Mouse (Mus musculus): ENCODE measurements around the gene Sfrp4. TPM values are rescaled to one million over a fixed set of nuclear protein-coding genes. Genes with fewer than 3 reads are reported as not detected.
A peak's percentile ranks its signal among the peaks of the same experiment; 100 is the strongest.

The Sfrp4 gene
- total and polyA plus RNA-seq, 2 experiments from 2014 or later, result 2.2 to 3.0 TPM

DNA sequence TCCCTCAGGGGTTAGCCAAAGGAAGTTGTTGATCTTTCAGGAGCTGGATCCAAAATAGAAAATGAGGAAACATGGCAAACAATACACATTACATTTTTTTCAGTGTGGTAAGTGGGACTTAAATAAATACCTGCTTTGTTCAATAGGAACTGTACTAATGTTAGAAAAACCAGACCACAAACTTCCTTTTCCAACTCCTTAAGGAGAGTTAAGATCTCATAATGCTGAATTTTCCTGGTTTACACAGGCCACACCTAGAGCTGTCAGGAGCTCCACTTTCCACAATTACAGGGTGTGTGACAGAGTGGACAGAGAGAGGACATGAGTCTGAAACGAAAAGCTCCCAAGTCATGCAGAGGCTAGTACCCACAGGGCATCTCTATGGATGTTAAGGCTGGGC lies 19.2 kb upstream of the Sfrp4 start:
- Histone ChIP-seq H3K4me3 (ENCODE audit: low read depth, low read length) (no peak overlapping the region), H3K4me1 (ENCODE audit: insufficient read depth) (no peaks in the 10 kb centered on the region), H3K9me3 (ENCODE audit: low read length) (no peaks in the 10 kb centered on the region), H3K9ac (no peak overlapping the region), H3K27ac (ENCODE audit: low read depth, low read length) (no peak overlapping the region), H3K27me3 (ENCODE audit: insufficient read depth, low read length) (no peaks in the 10 kb centered on the region), H3K4me2 (ENCODE audit: low read depth) (no peak overlapping the region), H3K36me3 (ENCODE audit: insufficient read depth) (peaks cover under 1% of the 10 kb centered on the region; the same call in 1 of the 2 replicates)
- ATAC-seq (no peak), DNase-seq (no peak)
- WGBS, result 92% methylated on average over 1 of the region's 1 CpGs
- no peak for TF ChIP-seq CTCF (IDR thresholded peaks at IDR 0.05; ENCODE audit: low read depth)

DNA sequence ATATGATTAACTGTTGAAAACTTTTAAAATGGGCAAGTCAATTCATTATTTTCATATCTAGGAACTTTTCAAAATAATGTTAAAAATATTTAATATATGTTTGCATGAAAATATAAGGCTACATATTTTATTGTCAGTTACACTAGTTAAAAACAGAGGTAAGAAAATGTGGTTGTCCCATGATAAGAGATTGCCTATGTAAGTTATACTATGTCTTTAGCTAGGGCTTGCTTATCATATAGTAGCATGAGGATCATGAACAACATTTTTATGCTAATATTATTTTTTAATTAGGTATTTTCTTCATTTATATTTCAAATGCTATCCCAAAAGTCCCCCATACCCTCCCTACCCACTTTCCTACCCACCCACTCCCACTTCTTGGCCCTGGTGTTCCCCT lies 18.0 kb upstream of the Sfrp4 start:
- H3K27me3 ChIP-seq (ENCODE audit: insufficient read depth, low read length), result no peaks in the 10 kb centered on the region
- no peak overlapping the region for H3K4me2 ChIP-seq (ENCODE audit: low read depth)
- no peak overlapping the region for H3K9ac ChIP-seq
- no peak overlapping the region for H3K4me3 ChIP-seq (ENCODE audit: low read depth, low read length)
- H3K9me3 ChIP-seq (ENCODE audit: low read length), result no peaks in the 10 kb centered on the region
- H3K4me1 ChIP-seq (ENCODE audit: insufficient read depth), result no peaks in the 10 kb centered on the region
- TF ChIP-seq CTCF (IDR thresholded peaks at IDR 0.05; ENCODE audit: low read depth), result no peak
- H3K27ac ChIP-seq (ENCODE audit: low read depth, low read length), result no peak overlapping the region
- ATAC-seq (no peak), DNase-seq (no peak)
- peaks cover 5% of the 10 kb centered on the region; the same call in 1 of the 2 replicates for H3K36me3 ChIP-seq (ENCODE audit: insufficient read depth)

DNA sequence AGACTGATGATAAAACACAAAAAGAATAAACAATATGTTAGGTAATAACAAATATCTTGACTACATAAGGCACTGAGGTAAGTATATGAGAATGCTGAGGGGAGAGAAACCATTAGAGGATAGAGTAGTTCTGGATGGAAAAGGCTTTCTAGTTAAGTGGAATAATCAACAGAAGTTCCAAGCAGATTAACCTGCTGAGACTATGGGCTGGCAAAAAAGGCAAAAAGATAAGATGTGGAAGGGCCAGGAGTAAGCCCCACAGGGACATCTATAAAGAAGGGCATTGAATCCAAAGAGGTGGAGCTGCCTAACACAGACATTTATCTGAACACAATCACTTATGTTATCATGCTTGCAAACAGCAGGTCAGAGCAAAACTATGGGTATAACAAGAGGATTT lies 14.8 kb upstream of the Sfrp4 start:
- no peak for TF ChIP-seq CTCF (IDR thresholded peaks at IDR 0.05; ENCODE audit: low read depth)
- Histone ChIP-seq H3K27me3 (ENCODE audit: insufficient read depth, low read length) (no peaks in the 10 kb centered on the region), H3K27ac (ENCODE audit: low read depth, low read length) (no peak overlapping the region), H3K9ac (no peak overlapping the region), H3K4me3 (ENCODE audit: low read depth, low read length) (no peak overlapping the region), H3K4me2 (ENCODE audit: low read depth) (no peak overlapping the region), H3K4me1 (ENCODE audit: insufficient read depth) (no peaks in the 10 kb centered on the region), H3K9me3 (ENCODE audit: low read length) (no peaks in the 10 kb centered on the region), H3K36me3 (ENCODE audit: insufficient read depth) (peaks cover 5% of the 10 kb centered on the region; the same call in 1 of the 2 replicates)
- no peak for ATAC-seq
- no peak for DNase-seq

DNA sequence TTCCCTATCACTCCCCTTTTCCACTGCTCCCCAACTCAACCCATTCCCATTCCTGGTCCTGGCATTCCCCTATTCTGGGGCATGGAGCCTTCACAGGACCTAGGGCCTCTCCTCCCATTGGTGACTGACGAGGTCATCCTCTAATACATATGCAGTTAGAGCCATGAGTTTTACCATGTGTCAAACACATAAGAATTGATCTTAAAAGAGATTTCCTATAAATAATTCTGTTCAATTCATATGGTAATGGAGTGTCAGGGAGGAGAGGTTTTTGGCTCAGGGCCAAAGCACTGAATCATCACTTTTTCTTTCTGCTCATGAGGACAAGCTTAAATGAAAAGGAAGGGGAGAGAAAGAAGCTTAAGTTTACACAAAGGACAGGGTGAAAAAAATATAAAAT lies 10.6 kb upstream of the Sfrp4 start:
- H3K4me3 ChIP-seq (ENCODE audit: low read depth, low read length), result no peak overlapping the region
- no peak overlapping the region for H3K27ac ChIP-seq (ENCODE audit: low read depth, low read length)
- no peaks in the 10 kb centered on the region for H3K27me3 ChIP-seq (ENCODE audit: insufficient read depth, low read length)
- WGBS, result 6% methylated on average over 1 of the region's 1 CpGs
- no peaks in the 10 kb centered on the region for H3K4me1 ChIP-seq (ENCODE audit: insufficient read depth)
- no peak for ATAC-seq
- no peak overlapping the region for H3K9ac ChIP-seq
- peak; percentile 57 for DNase-seq
- TF ChIP-seq CTCF (IDR thresholded peaks at IDR 0.05; ENCODE audit: low read depth), result no peak
- H3K4me2 ChIP-seq (ENCODE audit: low read depth), result no peak overlapping the region
- H3K36me3 ChIP-seq (ENCODE audit: insufficient read depth), result peaks cover 5% of the 10 kb centered on the region; the same call in 1 of the 2 replicates
- no peaks in the 10 kb centered on the region for H3K9me3 ChIP-seq (ENCODE audit: low read length)

GRCm38 (mm10) chr13:19612963-19613362 lies 9.9 kb upstream of the Sfrp4 start:
- H3K4me3 ChIP-seq (ENCODE audit: low read depth, low read length), result no peak overlapping the region
- ATAC-seq (no peak), DNase-seq (no peak)
- H3K4me1 ChIP-seq (ENCODE audit: insufficient read depth), result no peaks in the 10 kb centered on the region; the same call in 1 of the 2 replicates
- H3K9me3 ChIP-seq (ENCODE audit: low read length), result no peaks in the 10 kb centered on the region
- H3K27me3 ChIP-seq (ENCODE audit: insufficient read depth, low read length), result no peaks in the 10 kb centered on the region
- H3K36me3 ChIP-seq (ENCODE audit: insufficient read depth), result peaks cover 5% of the 10 kb centered on the region; the same call in 1 of the 2 replicates
- TF ChIP-seq CTCF (IDR thresholded peaks at IDR 0.05; ENCODE audit: low read depth), result no peak
- WGBS, result 42% methylated on average over 3 of the region's 3 CpGs
- no peak overlapping the region for H3K9ac ChIP-seq
- no peak overlapping the region for H3K4me2 ChIP-seq (ENCODE audit: low read depth)
- no peak overlapping the region for H3K27ac ChIP-seq (ENCODE audit: low read depth, low read length)

GRCm38 (mm10) chr13:19613426-19613825 lies 9.5 kb upstream of the Sfrp4 start:
- DNase-seq, result no peak
- Histone ChIP-seq H3K9me3 (ENCODE audit: low read length) (no peaks in the 10 kb centered on the region), H3K9ac (no peak overlapping the region), H3K4me1 (ENCODE audit: insufficient read depth) (peaks cover 3% of the 10 kb centered on the region; the same call in 1 of the 2 replicates), H3K27ac (ENCODE audit: low read depth, low read length) (no peak overlapping the region), H3K4me2 (ENCODE audit: low read depth) (no peak overlapping the region), H3K27me3 (ENCODE audit: insufficient read depth, low read length) (no peaks in the 10 kb centered on the region), H3K36me3 (ENCODE audit: insufficient read depth) (peaks cover 5% of the 10 kb centered on the region; the same call in 1 of the 2 replicates), H3K4me3 (ENCODE audit: low read depth, low read length) (no peak overlapping the region)
- ATAC-seq, result no peak
- WGBS, result 82% methylated on average over 1 of the region's 1 CpGs
- TF ChIP-seq CTCF (IDR thresholded peaks at IDR 0.05; ENCODE audit: low read depth), result no peak

- no peak overlapping the region for H3K9ac ChIP-seq
- no peaks in the 10 kb centered on the region for H3K9me3 ChIP-seq (ENCODE audit: low read length)
- WGBS, result 96% methylated on average over 1 of the region's 1 CpGs
- no peak overlapping the region for H3K4me3 ChIP-seq (ENCODE audit: low read depth, low read length)
- no peak for ATAC-seq
- peaks cover 4% of the 10 kb centered on the region; the same call in 1 of the 2 replicates for H3K4me1 ChIP-seq (ENCODE audit: insufficient read depth)
- H3K27ac ChIP-seq (ENCODE audit: low read depth, low read length), result no peak overlapping the region
- no peak for TF ChIP-seq CTCF (IDR thresholded peaks at IDR 0.05; ENCODE audit: low read depth)
- no peaks in the 10 kb centered on the region for H3K27me3 ChIP-seq (ENCODE audit: insufficient read depth, low read length)
- H3K36me3 ChIP-seq (ENCODE audit: insufficient read depth), result no peaks in the 10 kb centered on the region
- no peak overlapping the region for H3K4me2 ChIP-seq (ENCODE audit: low read depth)
- DNase-seq, result no peak
These were observed 8.6 kb upstream of the Sfrp4 start for GRCm38 (mm10) chr13:19614311-19614710.
